Mouse (Mus musculus) C2C12 (cell line): ENCODE data around the gene Adgrg1. TPM values are rescaled to one million over a fixed set of nuclear protein-coding genes. Genes with fewer than 3 reads are reported as not detected.

Source experiments
- H3K27me3 ChIP-seq: one replicate; pipeline ENCODE4 v1.6.1; 2011; ENCODE audit not compliant: control insufficient read depth, insufficient read depth, insufficient read length
- H3K36me3 ChIP-seq: one replicate; pipeline ENCODE4 v1.6.1; 2011; ENCODE audit not compliant: control insufficient read depth, insufficient read depth
- H3K4me3 ChIP-seq: one replicate; pipeline ENCODE4 v1.5.1; 2011; ENCODE audit warnings: mild to moderate bottlenecking, control low read depth; ENCODE audit not compliant: poor library complexity, insufficient read depth, severe bottlenecking
- H3K79me2 ChIP-seq: one replicate; pipeline ENCODE4 v1.6.1; 2011; ENCODE audit not compliant: control insufficient read depth, insufficient read depth
- H3K79me3 ChIP-seq: one replicate; pipeline ENCODE4 v1.6.1; 2011; ENCODE audit warnings: low read depth, control low read depth
- H3ac ChIP-seq: one replicate; pipeline ENCODE3; 2011; ENCODE audit warnings: low read depth; ENCODE audit not compliant: control insufficient read depth, insufficient read length
- CEBPB ChIP-seq: IDR thresholded peaks from one replicate; pipeline ENCODE4 v1.6.1; 2011; ENCODE audit warnings: low read depth, mild to moderate bottlenecking, control low read depth, moderate library complexity
- CTCF ChIP-seq: IDR thresholded peaks from one replicate; pipeline ENCODE4 v1.5.1; 2011; ENCODE audit not compliant: control insufficient read depth, insufficient read depth, insufficient read length
- FOSL1 ChIP-seq: IDR thresholded peaks from one replicate; pipeline ENCODE4 v1.8.0; 2011; ENCODE audit warnings: mild to moderate bottlenecking, low read length; ENCODE audit not compliant: poor library complexity, insufficient read depth, severe bottlenecking
- MAX ChIP-seq: IDR thresholded peaks from one replicate; pipeline ENCODE4 v1.6.1; 2011; ENCODE audit warnings: mild to moderate bottlenecking, control low read depth
- MYOD1 ChIP-seq: IDR thresholded peaks from one replicate; pipeline ENCODE4 v1.6.1; 2011; ENCODE audit warnings: low read depth; ENCODE audit not compliant: control insufficient read depth, insufficient read length
- MYOG ChIP-seq: IDR thresholded peaks from one replicate; pipeline ENCODE4 v1.6.1; 2011; ENCODE audit not compliant: control insufficient read depth, insufficient read length; ENCODE audit errors: extremely low read depth
- USF1 ChIP-seq: IDR thresholded peaks from one replicate; pipeline ENCODE4 v1.6.1; 2011; ENCODE audit warnings: low read depth, mild to moderate bottlenecking, control low read depth, moderate library complexity
- polyA plus RNA-seq: library from polyadenylated mRNA; unstranded; fragments of >200 nt; fragmentation: generic; extraction: Trizol; gene quantifications from one replicate; pipeline ENCODE4 v1.2.1, GENCODE M21; 2012; ENCODE audit warnings: missing spikeins

Gene Adgrg1
- polyA plus RNA-seq, 1 experiment, result 2.8 TPM

GRCm38 (mm10) chr8:94978593-94979319 is 4.2 kb downstream of the Adgrg1 start:
- Histone ChIP-seq H3K27me3 (peaks cover 6% of the 10 kb centered on the region), H3ac (no peak overlapping the region), H3K4me3 (no peak overlapping the region), H3K36me3 (no peaks in the 10 kb centered on the region), H3K79me2 (no peaks in the 10 kb centered on the region), H3K79me3 (no peaks in the 10 kb centered on the region)
- no peak for TF ChIP-seq MAX

DNA sequence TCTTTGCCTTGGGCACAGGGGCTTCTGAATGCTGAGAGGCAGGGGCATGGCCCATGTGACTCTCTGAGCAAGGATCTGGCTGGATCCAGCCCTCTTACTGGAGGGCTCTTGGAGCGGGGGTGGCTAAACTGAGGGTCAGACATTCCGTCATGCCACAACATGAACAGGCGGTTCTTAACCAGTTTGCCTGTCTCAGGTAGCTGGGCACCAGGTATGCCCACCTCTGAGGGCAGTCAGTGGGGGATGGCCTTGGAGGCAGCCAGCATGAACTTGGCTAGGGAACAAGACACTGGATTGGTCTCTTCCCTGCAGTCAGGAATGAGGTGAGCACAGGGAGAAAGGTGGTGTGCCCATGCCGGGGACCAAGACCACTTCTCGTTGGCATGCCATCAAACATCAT is 5.6 kb downstream of the Adgrg1 start:
- no peak for TF ChIP-seq CTCF
- no peaks in the 10 kb centered on the region for H3K36me3 ChIP-seq

DNA sequence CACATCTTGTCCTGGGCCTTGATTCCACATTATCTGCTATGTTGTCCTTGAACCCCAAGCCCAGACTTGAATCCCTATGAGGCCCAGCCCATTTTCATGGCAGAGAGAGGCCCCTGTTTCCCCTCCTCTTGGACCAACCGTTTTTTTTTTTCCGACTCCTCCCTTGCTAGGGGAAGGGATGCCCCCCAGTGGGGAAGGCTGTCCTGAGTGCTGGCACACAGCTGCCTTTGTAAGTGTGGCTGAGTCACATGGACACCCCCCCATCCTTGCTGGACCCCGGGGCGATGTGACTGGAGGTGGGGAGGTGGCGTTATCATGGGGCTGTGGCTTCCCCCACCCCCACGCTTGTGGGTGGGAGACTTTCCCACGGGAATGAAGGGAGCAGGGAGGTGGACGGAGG is 6.4 kb downstream of the Adgrg1 start:
- Histone ChIP-seq H3K36me3 (no peaks in the 10 kb centered on the region), H3K79me3 (no peaks in the 10 kb centered on the region), H3ac (no peak overlapping the region), H3K4me3 (no peak overlapping the region), H3K27me3 (no peaks in the 10 kb centered on the region), H3K79me2 (no peaks in the 10 kb centered on the region)
- no peak for TF ChIP-seq MYOD1
- no peak for TF ChIP-seq CTCF
- TF ChIP-seq FOSL1, result no peak
- TF ChIP-seq CEBPB, result no peak
- TF ChIP-seq MAX, result no peak
- no peak for TF ChIP-seq MYOG
- no peak for TF ChIP-seq USF1

More for the DNA sequence above, 5.6 kb downstream of the Adgrg1 start:
- Histone ChIP-seq H3K4me3 (no peak overlapping the region), H3K79me3 (no peaks in the 10 kb centered on the region), H3K79me2 (no peaks in the 10 kb centered on the region), H3K27me3 (peaks cover 6% of the 10 kb centered on the region), H3ac (no peak overlapping the region)

DNA sequence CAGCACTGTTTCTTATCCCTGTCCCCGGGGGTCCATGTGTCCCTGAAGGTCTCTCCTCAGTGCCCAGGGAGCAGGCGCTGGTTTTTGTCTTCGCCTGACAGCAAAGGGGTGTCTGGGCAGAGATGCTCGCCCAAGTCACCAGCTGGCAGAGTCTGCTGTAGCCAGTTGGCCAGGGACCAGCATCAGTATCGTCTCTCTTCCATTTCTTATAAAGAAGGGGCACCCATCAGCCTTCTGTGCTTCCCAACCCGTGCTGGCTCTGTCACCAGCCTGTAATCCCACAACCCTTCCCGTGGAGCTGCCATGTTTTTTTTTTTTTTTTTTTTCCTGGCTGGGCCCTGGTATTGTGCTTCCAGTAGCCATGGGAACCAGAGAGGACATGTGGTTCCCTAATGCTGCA is 7.3 kb downstream of the Adgrg1 start:
- Histone ChIP-seq H3ac (no peak overlapping the region), H3K27me3 (no peaks in the 10 kb centered on the region), H3K79me2 (no peaks in the 10 kb centered on the region), H3K4me3 (no peak overlapping the region), H3K79me3 (no peaks in the 10 kb centered on the region), H3K36me3 (no peaks in the 10 kb centered on the region)
- TF ChIP-seq MAX, result no peak
- TF ChIP-seq CEBPB, result no peak
- no peak for TF ChIP-seq MYOG
- TF ChIP-seq USF1, result no peak
- no peak for TF ChIP-seq FOSL1
- no peak for TF ChIP-seq CTCF
- TF ChIP-seq MYOD1, result no peak

DNA sequence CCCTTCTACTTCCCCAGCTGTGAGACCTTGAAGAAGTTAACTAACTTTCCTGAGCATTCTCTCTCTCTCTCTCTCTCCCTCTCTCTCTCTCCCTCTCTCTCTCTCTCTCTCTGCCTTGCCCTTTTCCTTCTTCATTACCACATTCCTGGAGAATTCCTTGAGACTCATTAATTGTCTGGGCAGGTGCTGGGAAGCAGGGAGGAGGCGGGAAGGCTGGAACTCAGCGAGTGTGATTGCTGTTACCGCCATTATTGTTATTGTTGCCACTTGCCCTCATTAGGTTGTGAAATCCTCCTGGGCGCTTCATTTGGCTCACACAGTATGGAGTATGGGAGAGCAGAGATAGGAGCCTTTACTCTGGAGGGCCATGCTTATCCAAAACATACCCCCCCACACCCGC is 8.6 kb downstream of the Adgrg1 start:
- no peaks in the 10 kb centered on the region for H3K79me2 ChIP-seq
- no peaks in the 10 kb centered on the region for H3K79me3 ChIP-seq
- TF ChIP-seq CEBPB (peak; percentile 7), MYOG (no peak)
- H3K4me3 ChIP-seq, result no peak overlapping the region
- H3K36me3 ChIP-seq, result no peaks in the 10 kb centered on the region
- no peak overlapping the region for H3ac ChIP-seq
- no peaks in the 10 kb centered on the region for H3K27me3 ChIP-seq

- no peaks in the 10 kb centered on the region for H3K27me3 ChIP-seq
- no peaks in the 10 kb centered on the region for H3K36me3 ChIP-seq
- H3K79me2 ChIP-seq, result no peaks in the 10 kb centered on the region
- H3K79me3 ChIP-seq, result no peaks in the 10 kb centered on the region
- peak overlapping the region; percentile 21 for H3K4me3 ChIP-seq
- TF ChIP-seq MYOG, result no peak
- TF ChIP-seq CEBPB, result no peak
- TF ChIP-seq MYOD1, result no peak
- TF ChIP-seq MAX, result no peak
- TF ChIP-seq CTCF, result no peak
- no peak for TF ChIP-seq USF1
- no peak for TF ChIP-seq FOSL1
- peak overlapping the region; percentile 20 for H3ac ChIP-seq
Observed at GRCm38 (mm10) chr8:94983881-94984516, 9.4 kb downstream of the Adgrg1 start.
